Mouse (Mus musculus): ENCODE measurements around the gene Frs2.

Frs2 gene

GRCm38 (mm10) chr10:117106244-117106643, 42.1 kb downstream of the Frs2 start:
- DNase-seq (ENCODE audit: low read depth in 2 of 2, low spot score in 2 of 2), result no peak

DNA sequence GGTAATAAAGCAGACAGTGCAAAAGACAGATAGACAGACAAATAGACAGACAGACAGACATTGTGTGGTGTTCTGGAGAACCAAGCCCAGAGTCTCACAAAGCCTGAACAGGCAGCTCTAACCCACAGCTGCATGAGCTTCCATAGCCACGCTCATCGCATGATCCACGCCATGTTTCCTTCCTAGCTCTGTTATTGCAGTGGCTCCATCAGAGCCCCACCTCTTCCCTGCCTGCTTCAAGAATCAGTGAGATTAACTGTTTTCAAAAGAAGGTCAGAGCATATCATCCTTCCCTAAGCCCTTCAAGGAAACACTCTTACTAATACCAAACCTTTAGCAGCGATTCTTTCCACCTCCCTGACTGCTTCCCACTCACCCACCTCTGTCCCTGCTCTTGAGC, 43.3 kb downstream of the Frs2 start:
- no peak for DNase-seq (ENCODE audit: low read depth in 2 of 2, low spot score in 2 of 2)

DNA sequence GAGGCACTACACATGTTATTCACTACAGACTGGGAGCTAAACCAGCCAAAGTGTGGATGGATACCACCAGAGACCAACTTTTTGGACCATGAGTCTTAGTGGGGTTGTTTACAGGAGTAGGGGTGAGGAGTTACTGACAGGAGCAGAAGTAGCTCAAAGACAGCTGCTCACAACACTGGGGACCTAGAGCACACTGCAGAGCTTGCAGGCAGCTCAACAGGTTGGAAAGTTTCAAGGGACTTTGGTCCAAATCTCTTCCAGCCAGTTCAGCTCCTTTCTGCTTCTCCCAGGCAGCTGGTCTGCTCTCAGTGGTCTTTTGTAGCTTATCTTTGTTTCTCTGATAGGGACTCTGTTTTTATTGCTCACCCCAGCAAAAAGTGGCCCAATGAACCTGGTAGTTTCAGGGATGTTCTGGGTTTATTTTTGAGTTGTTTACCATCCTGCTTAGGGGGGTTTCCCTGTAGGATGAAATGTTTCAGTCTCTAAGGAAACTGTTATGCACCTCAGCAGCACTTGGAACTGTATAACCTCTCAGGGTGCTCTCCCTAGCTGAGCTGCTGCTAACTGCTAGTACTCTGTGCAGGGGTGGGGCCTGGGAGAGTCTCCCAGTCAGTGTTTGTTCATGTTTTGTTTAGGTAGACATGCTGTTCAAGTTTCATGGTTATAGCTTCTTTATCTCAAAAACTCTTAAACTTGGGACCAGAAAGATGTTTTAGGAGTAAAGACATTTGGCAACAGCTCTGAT, 44.3 kb downstream of the Frs2 start:
- DNase-seq (ENCODE audit: low read depth in 2 of 2, low spot score in 2 of 2), result no peak

DNA sequence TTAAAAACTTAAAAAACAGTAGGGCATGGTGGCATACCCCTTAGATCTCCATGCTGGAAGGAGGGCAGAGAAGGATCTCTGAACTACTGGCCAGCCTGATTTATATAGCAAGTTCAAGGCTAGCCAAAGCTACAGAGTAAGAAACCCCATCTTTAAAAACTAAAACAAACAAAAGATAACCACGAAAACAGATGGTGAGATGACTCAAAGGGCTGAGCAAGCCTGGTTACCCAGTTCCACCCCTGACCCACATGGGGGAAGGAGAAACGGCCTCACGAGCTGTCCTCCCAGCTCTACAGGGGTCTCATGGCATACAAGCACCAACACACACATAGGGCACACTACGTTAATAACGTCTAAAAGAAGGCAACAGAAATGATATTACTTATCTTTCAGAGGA, 48.2 kb downstream of the Frs2 start:
- DNase-seq (ENCODE audit: low read depth in 2 of 2, low spot score in 2 of 2), result no peak

- DNase-seq (ENCODE audit: low read depth in 2 of 2, low spot score in 2 of 2), result no peak
Measured at GRCm38 (mm10) chr10:117097116-117097698, 51.1 kb downstream of the Frs2 start.

DNA sequence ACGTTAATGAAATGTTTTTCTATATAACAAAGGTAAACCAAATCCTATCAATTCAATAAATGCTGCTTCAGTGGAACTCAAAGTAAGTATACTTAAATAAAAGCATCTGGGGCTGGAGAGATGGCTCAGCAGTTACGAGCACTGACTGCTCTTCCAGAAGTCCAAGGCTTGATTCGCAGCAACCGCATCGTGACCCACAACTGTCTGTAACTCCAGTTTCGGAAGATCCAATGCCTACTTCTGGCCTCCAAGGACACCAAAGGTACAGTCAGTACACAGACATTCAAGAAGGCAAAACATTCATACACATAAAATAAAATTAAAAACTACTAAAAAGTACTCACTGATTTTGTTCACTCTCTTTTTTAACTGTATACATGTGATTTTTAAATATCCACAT, 52.2 kb downstream of the Frs2 start:
- no peak for DNase-seq (ENCODE audit: low read depth in 2 of 2, low spot score in 2 of 2)

- DNase-seq (ENCODE audit: low read depth in 2 of 2, low spot score in 2 of 2), result no peak
Measured at GRCm38 (mm10) chr10:117094504-117095329, 53.6 kb downstream of the Frs2 start.

- DNase-seq (ENCODE audit: low read depth in 2 of 2, low spot score in 2 of 2), result no peak
Measured at GRCm38 (mm10) chr10:117089628-117090027, 58.7 kb downstream of the Frs2 start.

- DNase-seq (ENCODE audit: low read depth in 2 of 2, low spot score in 2 of 2), result no peak
Measured at GRCm38 (mm10) chr10:117081914-117082359, 66.4 kb downstream of the Frs2 start.

GRCm38 (mm10) chr10:117081326-117081725, 67.0 kb downstream of the Frs2 start:
- DNase-seq (ENCODE audit: low read depth in 2 of 2, low spot score in 2 of 2), result no peak

DNA sequence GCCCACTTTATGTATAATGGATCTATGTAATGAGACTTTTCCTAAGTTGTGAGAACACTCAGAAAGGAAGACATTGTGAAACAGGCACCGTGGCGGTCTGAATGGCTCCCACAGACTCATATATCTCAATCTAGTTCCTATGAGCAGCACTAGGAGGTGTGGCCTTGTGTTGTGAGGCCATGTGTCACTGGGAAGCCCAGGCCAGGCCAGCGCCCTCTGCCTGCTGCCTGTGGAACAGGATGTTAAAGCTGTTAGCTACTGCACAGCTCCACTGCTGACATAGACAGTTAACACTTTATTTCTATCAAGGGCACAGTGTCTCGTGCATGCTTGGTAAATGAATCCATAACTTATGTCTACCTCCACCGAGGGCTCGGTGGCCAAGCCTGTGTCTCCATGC, 70.0 kb downstream of the Frs2 start:
- DNase-seq (ENCODE audit: low read depth in 2 of 2, low spot score in 2 of 2), result peak; percentile 36 to 41

- no peak for DNase-seq (ENCODE audit: low read depth in 2 of 2, low spot score in 2 of 2)
Measured at GRCm38 (mm10) chr10:117073176-117073575, 75.2 kb downstream of the Frs2 start.

- DNase-seq (ENCODE audit: low read depth in 2 of 2, low spot score in 2 of 2), result no peak
Measured at GRCm38 (mm10) chr10:117072191-117072888, 76.0 kb downstream of the Frs2 start.

DNA sequence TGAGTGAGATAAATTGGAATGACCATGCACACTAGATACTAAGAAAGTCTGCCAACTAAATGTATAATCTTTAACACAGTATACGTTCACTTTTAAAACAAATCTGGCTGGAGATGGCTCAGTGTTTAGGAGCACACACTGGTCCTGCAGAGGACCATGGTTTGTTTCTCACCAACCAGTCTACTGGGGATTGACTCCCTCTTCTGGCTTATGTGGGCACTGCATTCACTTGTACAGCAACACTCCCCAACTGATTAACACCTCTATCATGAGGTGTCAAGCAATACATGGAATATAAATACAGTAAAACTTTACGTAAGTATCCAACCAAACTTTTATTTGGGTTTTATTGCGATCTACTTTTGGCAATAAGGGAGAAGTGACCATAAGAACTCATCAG, 79.2 kb downstream of the Frs2 start:
- DNase-seq (ENCODE audit: low read depth in 2 of 2, low spot score in 2 of 2), result no peak

- no peak for DNase-seq (ENCODE audit: low read depth in 2 of 2, low spot score in 2 of 2)
Measured at GRCm38 (mm10) chr10:117064076-117064475, 84.3 kb downstream of the Frs2 start.

DNA sequence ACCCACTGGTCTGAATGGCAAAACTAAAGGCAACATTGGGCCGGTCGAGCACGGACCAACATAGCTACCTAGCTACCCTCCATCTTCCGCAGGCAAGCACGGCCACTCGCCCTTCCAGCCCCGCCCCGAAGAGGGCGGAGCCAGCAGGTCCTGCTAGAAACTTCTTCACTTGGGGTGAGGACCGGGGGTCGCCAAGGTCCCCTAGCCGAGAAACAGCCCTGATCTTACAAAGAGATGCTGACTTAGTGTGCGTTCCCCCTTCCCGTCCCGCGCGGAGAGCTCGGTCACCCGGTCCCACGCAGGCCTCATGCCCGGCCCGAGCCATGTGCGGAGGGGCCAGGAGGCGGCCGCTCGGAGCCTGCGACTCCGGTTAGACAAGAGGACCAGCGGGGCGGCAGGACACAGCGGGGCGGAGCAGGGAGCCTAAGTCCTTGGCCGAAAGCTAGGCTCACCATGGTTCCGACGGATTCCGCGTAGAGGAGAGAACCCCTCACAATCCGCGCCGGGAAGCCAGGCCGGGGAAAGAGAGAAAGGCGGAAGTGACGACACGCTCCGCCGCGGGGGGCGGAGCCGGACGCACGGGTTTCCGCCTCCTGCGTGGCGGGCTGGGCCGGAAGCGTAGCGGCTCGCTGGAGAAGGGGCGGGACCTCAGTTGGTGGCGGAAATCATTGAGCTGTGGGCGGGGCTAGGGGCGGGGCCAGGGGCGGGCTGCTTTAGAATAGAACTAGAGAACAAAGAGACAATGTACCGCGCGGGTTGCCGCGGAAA, 84.9 kb downstream of the Frs2 start, which contains the start of gene Cct2:
Gene Cct2, minus strand, starts transcription at position 561 of the 768 bp plus-strand sequence.
- DNase-seq (ENCODE audit: low read depth in 2 of 2, low spot score in 2 of 2), result peak; percentile 87 to 88

- no peak for DNase-seq (ENCODE audit: low read depth in 2 of 2, low spot score in 2 of 2)
Measured at GRCm38 (mm10) chr10:117062894-117063253, 85.5 kb downstream of the Frs2 start.

- DNase-seq (ENCODE audit: low read depth in 2 of 2, low spot score in 2 of 2), result no peak
Measured at GRCm38 (mm10) chr10:117055668-117056067, 92.7 kb downstream of the Frs2 start.

- DNase-seq (ENCODE audit: low read depth in 2 of 2, low spot score in 2 of 2), result no peak
Measured at GRCm38 (mm10) chr10:117049961-117050597, 98.3 kb downstream of the Frs2 start.

- no peak for DNase-seq (ENCODE audit: low read depth in 2 of 2, low spot score in 2 of 2)
Measured at GRCm38 (mm10) chr10:117049253-117049652, 99.1 kb downstream of the Frs2 start.

Data from CD8-positive naive resting alpha-beta T cell, adult 2 months (primary cell).